Mouse (Mus musculus): ENCODE results near the gene Zranb2. TPM values are rescaled to one million over a fixed set of nuclear protein-coding genes. Genes with fewer than 3 reads are reported as not detected.
A peak's percentile ranks its signal among the peaks of the same experiment; 100 is the strongest.

The Zranb2 gene
- polyA plus RNA-seq, 1 experiment from 2014 or later: 53.3 TPM

- no peak overlapping the region for H3K27ac ChIP-seq (ENCODE audit: low read depth, low read length)
- H3K27me3 ChIP-seq (replicated peaks; ENCODE audit: control insufficient read depth, insufficient read depth, low read length): no peaks in the 10 kb centered on the region
- H3K36me3 ChIP-seq (ENCODE audit: control insufficient read depth, insufficient read depth): no peaks in the 10 kb centered on the region
- WGBS: 63% methylated on average over 7 of the region's 7 CpGs
- H3K4me2 ChIP-seq (replicated peaks; ENCODE audit: low read depth): no peak overlapping the region
- ATAC-seq: no peak
- no peak overlapping the region for H3K9ac ChIP-seq (ENCODE audit: low read depth, low read length)
- no peak overlapping the region for H3K4me3 ChIP-seq (ENCODE audit: low read depth, low read length)
- H3K4me1 ChIP-seq (replicated peaks; ENCODE audit: control insufficient read depth, insufficient read depth, low read length): no peaks in the 10 kb centered on the region
- no peak for TF ChIP-seq CTCF (IDR thresholded peaks at IDR 0.05; ENCODE audit: low read depth)
- H3K9me3 ChIP-seq (ENCODE audit: control insufficient read depth): no peaks in the 10 kb centered on the region
Observed at GRCm38 (mm10) chr3:157597837-157598379, 63.9 kb downstream of the Zranb2 start.

MicroRNAs encoded within 50 kb of the gene (microRNA counts, 519-probe panel; counts per million panel counts)
- not detected for microRNA mmu-miR-186

Small RNA genes lying within 50 kb of the gene (microRNA-seq; reads per million reads assigned to microRNA genes)
- gene Mir186: 418 reads per million, percentile 66 among the genes with 10 or more reads in this experiment

Other genes with a start within 250 kb of the Zranb2 start
- 8.6 and 8.7 TPM in 2 replicates for gene Ptger3, start 32.7 kb downstream of the Zranb2 start, polyA plus RNA-seq (2015; fragmentation: Nextera tagmentation; extraction: Ambion mirVana)